Mouse (Mus musculus) limb, embryonic 10.5 days (tissue): ENCODE data around the gene Wwox. TPM values are rescaled to one million over a fixed set of nuclear protein-coding genes. Genes with fewer than 3 reads are reported as not detected.

Source experiments
- DNase-seq: peaks from one replicate; pipeline ENCODE4 v3.0.0-alpha.2; 2017; ENCODE audit warnings: low spot score
- H3K27ac ChIP-seq: fragments of 300-500 bp; sonication (generic); 2 replicates; pipeline ENCODE4 v1.5.1; 2016; ENCODE audit warnings: mild to moderate bottlenecking
- H3K27me3 ChIP-seq: fragments of 300-500 bp; sonication (generic); 2 replicates; pipeline ENCODE4 v1.6.1; 2016; ENCODE audit warnings: low read depth, mild to moderate bottlenecking; ENCODE audit not compliant: poor library complexity, severe bottlenecking
- H3K36me3 ChIP-seq: fragments of 300-500 bp; sonication (generic); 2 replicates; pipeline ENCODE4 v1.6.1; 2016; ENCODE audit warnings: mild to moderate bottlenecking, moderate library complexity
- H3K4me1 ChIP-seq: fragments of 300-500 bp; sonication (generic); 2 replicates; pipeline ENCODE4 v1.6.1; 2016
- H3K4me3 ChIP-seq: fragments of 300-500 bp; sonication (generic); 2 replicates; pipeline ENCODE4 v1.5.1; 2016; ENCODE audit warnings: mild to moderate bottlenecking, moderate library complexity
- H3K9me3 ChIP-seq: fragments of 300-500 bp; sonication (generic); replicated peaks from 2 replicates; pipeline ENCODE4 v1.6.1; 2016; ENCODE audit warnings: mild to moderate bottlenecking
- WGBS: fragments of 180-500 bp; shearing (Covaris S2); methylation state at CpG from one replicate; pipeline ENCODE4 v1.1.7; 2016; 5-methylcytosine and 5-hydroxymethylcytosine counted together
- polyA plus RNA-seq: library from polyadenylated mRNA; unstranded; fragments of >200 nt; fragmentation: Nextera tagmentation; extraction: Ambion mirVana; gene quantifications from 2 replicates; pipeline ENCODE4 v1.2.1, GENCODE M21; 2016

The Wwox gene
- 7.6 and 8.6 TPM in 2 replicates for polyA plus RNA-seq

- H3K4me1 ChIP-seq, result peaks cover 17% of the 10 kb centered on the region
- peak within 1 kb of the TSS; percentile 88 for H3K27ac ChIP-seq
- no peaks in the 10 kb centered on the region for H3K9me3 ChIP-seq
- DNase-seq, result peak; percentile 100
- no peaks in the 10 kb centered on the region for H3K36me3 ChIP-seq
- under 1% methylated on average over 54 of the region's 54 CpGs for WGBS
- peak within 1 kb of the TSS; percentile 79 for H3K4me3 ChIP-seq
- no peaks in the 10 kb centered on the region for H3K27me3 ChIP-seq
These were observed at the start of gene Wwox for GRCm38 (mm10) chr8:114439334-114440204. TSS of gene Wwox (plus strand) at chr8:114439655.

GRCm38 (mm10) chr8:114390465-114391254 lies 48.8 kb upstream of the Wwox start:
- H3K4me1 ChIP-seq, result no peaks in the 10 kb centered on the region
- no peak overlapping the region for H3K27ac ChIP-seq
- no peak for DNase-seq
- WGBS, result 93% methylated on average over 12 of the region's 13 CpGs
- H3K27me3 ChIP-seq, result no peaks in the 10 kb centered on the region
- H3K4me3 ChIP-seq, result no peak overlapping the region
- H3K9me3 ChIP-seq, result no peaks in the 10 kb centered on the region
- H3K36me3 ChIP-seq, result no peaks in the 10 kb centered on the region

- no peak for DNase-seq
- Histone ChIP-seq H3K27ac (no peak overlapping the region), H3K27me3 (no peaks in the 10 kb centered on the region), H3K4me3 (no peak overlapping the region), H3K36me3 (no peaks in the 10 kb centered on the region), H3K4me1 (0 out of 2 replicates have a peak, but pooled peaks cover 3% of the 10 kb centered on the region), H3K9me3 (no peaks in the 10 kb centered on the region)
- WGBS, result 91% methylated on average over 5 of the region's 5 CpGs
These were observed 41.1 kb upstream of the Wwox start for GRCm38 (mm10) chr8:114398326-114398725.

- Histone ChIP-seq H3K4me1 (0 out of 2 replicates have a peak, but pooled peaks cover 3% of the 10 kb centered on the region), H3K4me3 (no peak overlapping the region), H3K27me3 (no peaks in the 10 kb centered on the region), H3K36me3 (no peaks in the 10 kb centered on the region), H3K9me3 (no peaks in the 10 kb centered on the region), H3K27ac (no peak overlapping the region)
- no peak for DNase-seq
- WGBS, result 92% methylated on average over 5 of the region's 5 CpGs
These were observed 40.2 kb upstream of the Wwox start for GRCm38 (mm10) chr8:114399273-114399672.

DNA sequence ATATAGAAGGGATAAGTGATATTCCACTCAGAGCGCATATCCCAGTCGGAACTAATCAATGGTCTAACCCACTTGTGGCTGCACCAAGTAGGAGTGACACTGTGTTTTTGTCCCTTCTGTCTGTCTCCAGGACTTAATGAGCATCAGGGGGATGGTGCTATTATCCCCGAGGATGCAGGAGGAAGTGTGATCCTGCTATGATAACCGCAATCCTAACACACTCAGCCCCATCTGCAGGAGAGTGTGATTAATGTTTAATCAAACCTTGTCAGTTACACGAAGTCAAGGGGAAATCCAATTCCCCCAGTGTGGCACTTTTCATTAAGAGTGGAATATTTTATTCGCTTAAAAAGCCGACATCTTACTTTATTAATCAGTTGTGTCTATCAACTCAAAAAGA lies 37.8 kb upstream of the Wwox start:
- DNase-seq, result no peak
- WGBS, result 81% methylated on average over 7 of the region's 7 CpGs
- Histone ChIP-seq H3K27ac (no peak overlapping the region), H3K9me3 (no peaks in the 10 kb centered on the region), H3K4me1 (0 out of 2 replicates have a peak, but pooled peaks cover 3% of the 10 kb centered on the region), H3K27me3 (no peaks in the 10 kb centered on the region), H3K4me3 (no peak overlapping the region), H3K36me3 (no peaks in the 10 kb centered on the region)

DNA sequence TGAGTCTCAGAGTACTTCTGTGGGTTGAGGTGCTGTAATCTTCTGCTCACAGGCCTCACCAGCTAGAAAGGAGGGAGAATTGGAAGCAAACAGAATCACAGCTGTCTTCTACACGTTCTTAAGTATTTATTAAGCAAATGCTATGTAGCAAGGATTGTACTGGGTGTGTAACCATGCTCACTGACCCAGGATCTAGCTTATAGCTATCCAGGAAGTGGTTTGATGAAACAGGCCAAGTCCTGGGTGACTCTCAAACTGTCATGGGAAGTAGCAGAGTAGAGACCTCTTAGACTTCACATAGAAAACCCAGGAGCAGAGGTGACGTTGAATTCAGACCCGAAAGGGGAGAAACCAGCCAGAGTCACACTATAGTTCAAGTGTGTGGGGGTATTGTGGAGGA lies 28.0 kb upstream of the Wwox start:
- H3K27ac ChIP-seq, result no peak overlapping the region
- WGBS, result 81% methylated on average over 3 of the region's 3 CpGs
- DNase-seq, result no peak
- H3K4me3 ChIP-seq, result no peak overlapping the region
- H3K4me1 ChIP-seq, result no peaks in the 10 kb centered on the region
- no peaks in the 10 kb centered on the region for H3K9me3 ChIP-seq
- H3K27me3 ChIP-seq, result no peaks in the 10 kb centered on the region
- H3K36me3 ChIP-seq, result no peaks in the 10 kb centered on the region

DNA sequence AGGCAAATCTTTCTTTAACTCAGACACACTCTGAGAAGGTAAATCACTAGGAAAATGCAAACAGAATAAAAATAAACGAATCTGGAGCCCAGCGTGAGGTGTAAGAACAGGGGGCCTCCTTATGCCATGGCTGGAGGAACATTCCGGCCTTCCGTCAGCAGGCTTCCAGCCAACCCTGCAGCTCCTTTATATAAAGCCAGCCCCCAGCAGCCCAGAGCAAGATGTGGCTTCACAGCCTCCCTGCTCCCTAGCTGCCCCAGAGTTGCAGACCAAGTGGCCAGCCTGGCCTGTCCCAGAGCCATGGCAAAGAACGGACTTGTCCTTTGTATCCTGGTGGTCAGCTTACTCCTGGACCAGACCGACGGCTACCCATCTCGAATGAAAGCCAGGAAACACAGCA lies 21.7 kb upstream of the Wwox start, which contains the start of gene Clec3a:
Clec3a (plus strand) TSS at position 301 of the 400 bp plus-strand sequence.
- 91% methylated on average over 8 of the region's 8 CpGs for WGBS
- no peak for DNase-seq
- Histone ChIP-seq H3K36me3 (no peaks in the 10 kb centered on the region), H3K4me1 (no peaks in the 10 kb centered on the region), H3K4me3 (no peak within 1 kb of the TSS), H3K9me3 (no peaks in the 10 kb centered on the region), H3K27ac (no peak within 1 kb of the TSS), H3K27me3 (no peaks in the 10 kb centered on the region)

- H3K27ac ChIP-seq, result no peak overlapping the region
- WGBS, result 86% methylated on average over 5 of the region's 5 CpGs
- H3K4me1 ChIP-seq, result no peaks in the 10 kb centered on the region
- no peaks in the 10 kb centered on the region for H3K27me3 ChIP-seq
- no peaks in the 10 kb centered on the region for H3K36me3 ChIP-seq
- H3K4me3 ChIP-seq, result no peak overlapping the region
- no peaks in the 10 kb centered on the region for H3K9me3 ChIP-seq
- no peak for DNase-seq
These were observed 21.0 kb upstream of the Wwox start for GRCm38 (mm10) chr8:114418486-114418885.

DNA sequence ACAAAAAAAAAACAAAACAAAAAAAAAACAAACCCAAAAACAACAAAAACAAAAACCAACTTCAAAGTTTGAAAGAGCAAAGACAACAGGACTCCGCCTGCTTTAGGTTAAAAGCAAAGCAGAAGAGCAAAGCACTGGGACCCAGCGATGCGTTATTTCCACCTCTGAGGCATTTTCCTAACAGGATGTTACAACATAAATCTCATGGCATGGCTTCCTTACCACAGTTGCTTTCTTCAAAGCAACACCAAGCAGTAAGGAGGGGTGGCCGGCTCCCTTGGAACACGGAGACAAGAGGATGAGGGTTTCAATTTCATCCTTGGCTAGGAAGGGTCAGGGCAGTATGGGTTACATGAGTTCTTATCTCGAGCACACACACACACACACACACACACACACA lies 20.6 kb upstream of the Wwox start:
- no peak overlapping the region for H3K4me3 ChIP-seq
- no peaks in the 10 kb centered on the region for H3K27me3 ChIP-seq
- WGBS, result 67% methylated on average over 6 of the region's 6 CpGs
- H3K27ac ChIP-seq, result no peak overlapping the region
- H3K4me1 ChIP-seq, result no peaks in the 10 kb centered on the region
- H3K9me3 ChIP-seq, result no peaks in the 10 kb centered on the region
- H3K36me3 ChIP-seq, result no peaks in the 10 kb centered on the region
- DNase-seq, result no peak

DNA sequence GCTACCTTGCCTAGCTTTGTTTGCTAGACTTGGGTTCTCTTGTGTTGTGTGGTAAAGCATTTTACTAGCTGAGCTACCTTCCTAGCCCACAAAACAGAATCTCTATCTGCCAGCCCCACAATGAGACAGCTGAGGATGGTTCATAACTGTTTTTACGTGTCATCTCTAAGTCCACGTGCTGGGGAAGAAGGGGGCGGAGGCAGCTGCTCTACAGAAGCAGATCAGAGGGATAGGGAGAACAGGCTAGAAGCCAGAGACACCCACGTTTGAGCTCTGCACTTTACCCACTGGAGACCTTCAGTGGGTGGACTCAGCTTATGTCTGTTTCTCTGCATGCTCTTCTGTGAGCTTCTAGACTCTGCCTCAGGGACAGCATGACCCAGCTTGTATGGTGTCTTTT lies 17.9 kb upstream of the Wwox start:
- H3K4me3 ChIP-seq, result no peak overlapping the region
- no peaks in the 10 kb centered on the region for H3K36me3 ChIP-seq
- no peaks in the 10 kb centered on the region for H3K27me3 ChIP-seq
- H3K9me3 ChIP-seq, result no peaks in the 10 kb centered on the region
- no peak overlapping the region for H3K27ac ChIP-seq
- WGBS, result 79% methylated on average over 4 of the region's 4 CpGs
- H3K4me1 ChIP-seq, result no peaks in the 10 kb centered on the region
- DNase-seq, result no peak

- Histone ChIP-seq H3K9me3 (no peaks in the 10 kb centered on the region), H3K4me1 (peaks cover 15% of the 10 kb centered on the region), H3K4me3 (no peak overlapping the region), H3K27ac (no peak overlapping the region), H3K36me3 (no peaks in the 10 kb centered on the region), H3K27me3 (no peaks in the 10 kb centered on the region)
- peak; percentile 76 for DNase-seq
- 12% methylated on average over 6 of the region's 6 CpGs for WGBS
These were observed 1.2 kb upstream of the Wwox start for GRCm38 (mm10) chr8:114438236-114438635.

GRCm38 (mm10) chr8:114440205-114440589 lies 742 bp downstream of the Wwox start:
- H3K9me3 ChIP-seq, result no peaks in the 10 kb centered on the region
- no peaks in the 10 kb centered on the region for H3K36me3 ChIP-seq
- 22% methylated on average over 5 of the region's 5 CpGs for WGBS
- H3K4me1 ChIP-seq, result peaks cover 23% of the 10 kb centered on the region
- H3K4me3 ChIP-seq, result peak overlapping the region; percentile 79
- no peaks in the 10 kb centered on the region for H3K27me3 ChIP-seq
- H3K27ac ChIP-seq, result peak overlapping the region; percentile 88
- DNase-seq, result no peak

DNA sequence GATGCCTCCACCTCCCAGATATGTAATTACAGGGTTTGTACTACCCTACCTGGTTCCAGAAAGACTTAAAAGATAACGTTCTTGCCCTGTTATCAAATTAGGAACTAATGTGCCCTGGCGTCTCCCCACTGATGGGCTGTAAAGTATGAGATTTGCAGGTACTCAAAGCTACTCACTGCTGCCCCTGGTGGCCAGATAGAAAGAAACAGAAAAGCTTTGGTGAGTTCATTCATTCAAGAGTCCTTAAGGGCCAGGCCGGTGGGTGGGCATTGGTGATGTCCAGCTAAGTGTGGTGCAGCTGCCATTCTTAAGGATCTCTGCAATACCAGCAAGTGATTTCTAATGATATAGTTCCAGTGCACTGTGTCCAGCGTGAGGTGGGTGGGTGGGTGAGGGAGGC lies 2.2 kb downstream of the Wwox start:
- Histone ChIP-seq H3K4me3 (no peak overlapping the region), H3K27ac (no peak overlapping the region), H3K4me1 (peaks cover 23% of the 10 kb centered on the region), H3K9me3 (no peaks in the 10 kb centered on the region), H3K36me3 (no peaks in the 10 kb centered on the region), H3K27me3 (no peaks in the 10 kb centered on the region)
- 85% methylated on average over 4 of the region's 4 CpGs for WGBS
- DNase-seq, result peak; percentile 44
